Mouse (Mus musculus) E14TG2a.4 (cell line): ENCODE data around the gene Serpinh1.

Experiments
- CTCF ChIP-seq: conservative IDR thresholded peaks from 2 replicates; pipeline ENCODE4 v1.5.1; 2014; ENCODE audit warnings: low read length
- NANOG ChIP-seq: IDR thresholded peaks from 2 replicates; pipeline ENCODE4 v1.6.1; 2014; ENCODE audit warnings: borderline replicate concordance, low read length, mixed read lengths

- TF ChIP-seq CTCF (no peak), NANOG (no peak)
Observed at GRCm38 (mm10) chr7:99323321-99323700, 29.7 kb downstream of the Serpinh1 start.
